Mouse (Mus musculus) myocyte (in vitro differentiated cells): ENCODE results near the gene Gucy2g. TPM values are rescaled to one million over a fixed set of nuclear protein-coding genes. Genes with fewer than 3 reads are reported as not detected.
A peak's percentile ranks its signal among the peaks of the same experiment; 100 is the strongest.

Experiments
- H3K27me3 ChIP-seq: one replicate; pipeline ENCODE4 v1.6.1; 2011; ENCODE audit not compliant: control insufficient read depth, insufficient read depth, insufficient read length
- H3K36me3 ChIP-seq: one replicate; pipeline ENCODE4 v1.6.1; 2011; ENCODE audit not compliant: control insufficient read depth, insufficient read depth
- H3K4me2 ChIP-seq: one replicate; pipeline ENCODE4 v1.6.1; 2011; ENCODE audit warnings: low read depth, control low read depth
- H3K4me3 ChIP-seq: one replicate; pipeline ENCODE4 v1.5.1; 2011; ENCODE audit warnings: mild to moderate bottlenecking, control low read depth, moderate library complexity
- H3K79me2 ChIP-seq: one replicate; pipeline ENCODE4 v1.6.1; 2011; ENCODE audit not compliant: control insufficient read depth, insufficient read depth
- H3ac ChIP-seq: one replicate; pipeline ENCODE4 v1.6.1; 2011; ENCODE audit not compliant: control insufficient read depth, insufficient read length
- CEBPB ChIP-seq: IDR thresholded peaks from 2 replicates; pipeline ENCODE4 v1.6.1; 2011; ENCODE audit warnings: mild to moderate bottlenecking, moderate library complexity; ENCODE audit not compliant: poor library complexity, insufficient read depth, severe bottlenecking
- E2F4 ChIP-seq: IDR thresholded peaks from one replicate; pipeline ENCODE4 v1.6.1; 2011; ENCODE audit warnings: mild to moderate bottlenecking, control low read depth, moderate library complexity; ENCODE audit not compliant: insufficient read depth
- MAX ChIP-seq: IDR thresholded peaks from one replicate; pipeline ENCODE4 v1.6.1; 2011; ENCODE audit warnings: low read depth, mild to moderate bottlenecking, control low read depth
- MYOD1 ChIP-seq, 3 experiments: IDR thresholded peaks; one replicate each; pipeline ENCODE4 v1.6.1; 2011; ENCODE audit warnings: control low read depth in 2 of 3, low read depth in 2 of 3, mild to moderate bottlenecking in 2 of 3, moderate library complexity in 1 of 3; ENCODE audit not compliant: insufficient read length in 2 of 3, control insufficient read depth in 1 of 3
- MYOG ChIP-seq, 3 experiments: IDR thresholded peaks; one replicate each; pipeline ENCODE4 v1.6.1; 2011; ENCODE audit warnings: control low read depth in 2 of 3, low read depth in 2 of 3, mild to moderate bottlenecking in 2 of 3; ENCODE audit not compliant: insufficient read length in 2 of 3, control insufficient read depth in 1 of 3, insufficient read depth in 1 of 3
- POLR2A ChIP-seq: IDR thresholded peaks from one replicate; pipeline ENCODE4 v1.6.1; 2011; ENCODE audit warnings: low read depth, mild to moderate bottlenecking, control low read depth, moderate library complexity; ENCODE audit not compliant: insufficient read length
- POLR2AphosphoS2 ChIP-seq: IDR thresholded peaks from one replicate; pipeline ENCODE4 v1.6.1; 2011; ENCODE audit warnings: low read depth, control low read depth; ENCODE audit not compliant: insufficient read length
- REST ChIP-seq: IDR thresholded peaks from one replicate; pipeline ENCODE4 v1.6.1; 2011; ENCODE audit warnings: mild to moderate bottlenecking, control low read depth, moderate library complexity; ENCODE audit not compliant: insufficient read depth, insufficient read length
- SRF ChIP-seq: IDR thresholded peaks from one replicate; pipeline ENCODE4 v1.6.1; 2011; ENCODE audit warnings: low read depth; ENCODE audit not compliant: control insufficient read depth, insufficient read length
- TCF12 ChIP-seq: IDR thresholded peaks from one replicate; pipeline ENCODE4 v1.6.1; 2011; ENCODE audit warnings: mild to moderate bottlenecking, control low read depth; ENCODE audit not compliant: poor library complexity, insufficient read depth, severe bottlenecking
- TCF3 ChIP-seq: IDR thresholded peaks from one replicate; pipeline ENCODE4 v1.6.1; 2011; ENCODE audit warnings: low read depth, control low read depth; ENCODE audit not compliant: insufficient read length
- USF1 ChIP-seq: IDR thresholded peaks from one replicate; pipeline ENCODE4 v1.6.1; 2011; ENCODE audit warnings: low read depth, mild to moderate bottlenecking, control low read depth, moderate library complexity
- polyA plus RNA-seq: library from polyadenylated mRNA; unstranded; fragments of >200 nt; fragmentation: generic; extraction: Trizol; gene quantifications from one replicate; pipeline ENCODE4 v1.2.1, GENCODE M21; 2012; ENCODE audit warnings: missing spikeins

The Gucy2g gene
- polyA plus RNA-seq, 1 experiment = 0.05 TPM

- Histone ChIP-seq H3ac (no peak overlapping the region), H3K79me2 (no peaks in the 10 kb centered on the region), H3K36me3 (no peaks in the 10 kb centered on the region), H3K4me3 (no peak overlapping the region), H3K27me3 (no peaks in the 10 kb centered on the region), H3K4me2 (peak overlapping the region; percentile 81)
- TF ChIP-seq POLR2AphosphoS2 = no peak
- TF ChIP-seq CEBPB = no peak
- TF ChIP-seq POLR2A = no peak
- TF ChIP-seq TCF3 = no peak
- TF ChIP-seq MYOG (IDR thresholded peaks at IDR 0.05; ENCODE audit: control insufficient read depth in 1 of 3, insufficient read depth in 1 of 3, insufficient read length in 2 of 3, low read depth in 2 of 3) = no peak
- no peak for TF ChIP-seq USF1
- no peak for TF ChIP-seq SRF
- TF ChIP-seq MAX = no peak
- TF ChIP-seq E2F4 = no peak
- no peak for TF ChIP-seq TCF12
- no peak for TF ChIP-seq MYOD1 (IDR thresholded peaks at IDR 0.05; ENCODE audit: control insufficient read depth in 1 of 3, insufficient read length in 2 of 3, low read depth in 2 of 3)
- no peak for TF ChIP-seq REST
Measured at GRCm38 (mm10) chr19:55218192-55218739, 22.8 kb downstream of the Gucy2g start.

- TF ChIP-seq SRF (no peak), MYOD1 (IDR thresholded peaks at IDR 0.05; ENCODE audit: control insufficient read depth in 1 of 3, insufficient read length in 2 of 3, low read depth in 2 of 3) (no peak), POLR2A (no peak)
- peak overlapping the region; percentile 81 for H3K4me2 ChIP-seq
- no peaks in the 10 kb centered on the region for H3K36me3 ChIP-seq
- no peaks in the 10 kb centered on the region for H3K27me3 ChIP-seq
- no peaks in the 10 kb centered on the region for H3K79me2 ChIP-seq
- no peak overlapping the region for H3ac ChIP-seq
- no peak overlapping the region for H3K4me3 ChIP-seq
Measured at GRCm38 (mm10) chr19:55217365-55217764, 23.7 kb downstream of the Gucy2g start.

- TF ChIP-seq MYOG (IDR thresholded peaks at IDR 0.05; ENCODE audit: control insufficient read depth in 1 of 3, insufficient read depth in 1 of 3, insufficient read length in 2 of 3, low read depth in 2 of 3) (no peak), CEBPB (peak; percentile 91)
- H3K4me2 ChIP-seq = no peak overlapping the region
- H3K4me3 ChIP-seq = no peak overlapping the region
- no peaks in the 10 kb centered on the region for H3K36me3 ChIP-seq
- H3ac ChIP-seq = no peak overlapping the region
- no peaks in the 10 kb centered on the region for H3K79me2 ChIP-seq
- H3K27me3 ChIP-seq = no peaks in the 10 kb centered on the region
Measured at GRCm38 (mm10) chr19:55216876-55217275, 24.2 kb downstream of the Gucy2g start.

- Histone ChIP-seq H3K79me2 (no peaks in the 10 kb centered on the region), H3ac (no peak overlapping the region), H3K36me3 (no peaks in the 10 kb centered on the region), H3K4me3 (no peak overlapping the region), H3K4me2 (no peak overlapping the region), H3K27me3 (peaks cover 10% of the 10 kb centered on the region)
- TF ChIP-seq TCF3 (no peak), SRF (no peak), POLR2AphosphoS2 (no peak), TCF12 (no peak), USF1 (no peak), E2F4 (no peak), MYOD1 (IDR thresholded peaks at IDR 0.05; ENCODE audit: control insufficient read depth in 1 of 3, insufficient read length in 2 of 3, low read depth in 2 of 3) (no peak), POLR2A (no peak)
Measured at GRCm38 (mm10) chr19:55213617-55214340, 27.3 kb downstream of the Gucy2g start.

GRCm38 (mm10) chr19:55211698-55212097, 29.3 kb downstream of the Gucy2g start:
- TF ChIP-seq TCF12 (no peak), CEBPB (no peak), POLR2AphosphoS2 (no peak), MAX (no peak), USF1 (no peak), TCF3 (no peak), SRF (no peak), MYOG (IDR thresholded peaks at IDR 0.05; ENCODE audit: control insufficient read depth in 1 of 3, insufficient read depth in 1 of 3, insufficient read length in 2 of 3, low read depth in 2 of 3) (no peak), MYOD1 (IDR thresholded peaks at IDR 0.05; ENCODE audit: control insufficient read depth in 1 of 3, insufficient read length in 2 of 3, low read depth in 2 of 3) (no peak), POLR2A (no peak)
- peaks cover 10% of the 10 kb centered on the region for H3K27me3 ChIP-seq
- H3K4me2 ChIP-seq = no peak overlapping the region
- no peak overlapping the region for H3K4me3 ChIP-seq
- no peaks in the 10 kb centered on the region for H3K36me3 ChIP-seq
- no peak overlapping the region for H3ac ChIP-seq
- no peaks in the 10 kb centered on the region for H3K79me2 ChIP-seq
